Mouse (Mus musculus): ENCODE results near the gene Zfp871.
A peak's percentile ranks its signal among the peaks of the same experiment; 100 is the strongest.
"Not testable (repeated sequence)": the region's sequence is repeated elsewhere in the genome, so short reads cannot be mapped to it uniquely, and the experiment has no call there.

The Zfp871 gene

DNA sequence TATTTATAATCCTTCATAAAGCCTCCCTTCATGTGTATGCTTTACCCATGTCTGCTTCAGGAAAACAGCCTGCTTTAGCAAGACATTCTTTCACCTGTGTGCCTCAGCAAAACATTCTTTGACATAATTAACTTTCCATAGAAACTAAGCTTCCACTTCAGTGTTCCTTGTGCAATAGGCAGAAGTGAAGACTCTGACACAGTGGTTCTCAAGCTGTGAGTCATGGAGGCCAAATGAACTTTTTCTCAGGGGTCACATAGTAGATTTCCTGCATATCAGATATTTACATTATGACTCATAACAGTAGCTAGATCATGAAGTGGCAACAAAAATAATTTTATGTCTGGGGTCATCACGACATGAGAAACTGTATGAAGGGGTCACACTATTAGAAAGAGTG is 49.7 kb downstream of the Zfp871 start:
- no peak for DNase-seq (ENCODE audit: low read depth)

- peak; percentile 32 for DNase-seq (ENCODE audit: low read depth)
These were observed 59.1 kb downstream of the Zfp871 start for GRCm38 (mm10) chr17:32729029-32729428.

DNA sequence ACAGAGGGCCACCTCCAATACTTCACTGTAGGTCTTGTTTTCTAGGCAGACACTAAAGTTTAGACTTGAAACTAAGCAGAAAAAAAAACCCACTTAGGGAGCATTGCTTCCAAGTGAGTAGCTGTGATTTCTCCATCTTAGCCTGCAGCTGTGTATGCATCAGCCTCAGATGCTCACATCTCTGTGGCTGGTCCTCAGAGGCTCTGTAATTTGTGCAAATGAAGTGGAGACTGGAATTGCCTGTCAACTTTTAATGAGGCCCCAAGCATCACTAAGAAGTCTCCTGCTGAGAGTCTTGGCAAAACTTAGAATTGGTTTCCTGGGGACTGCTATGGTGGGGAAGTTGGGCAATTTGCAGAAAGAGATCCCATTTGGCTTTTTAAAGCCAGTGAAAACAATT is 61.7 kb downstream of the Zfp871 start:
- not testable (repeated sequence) for DNase-seq (ENCODE audit: low read depth)

GRCm38 (mm10) chr17:32722771-32723170 is 65.3 kb downstream of the Zfp871 start:
- no peak for DNase-seq (ENCODE audit: low read depth)

- not testable (repeated sequence) for DNase-seq (ENCODE audit: low read depth)
These were observed 65.9 kb downstream of the Zfp871 start for GRCm38 (mm10) chr17:32722151-32722550.
